Mouse (Mus musculus) ES-Bruce4 (cell line): Measurements from ENCODE around the gene Numbl.

Experiments
- CTCF ChIP-seq: IDR thresholded peaks from one replicate; pipeline ENCODE4 v1.8.1; 2011; ENCODE audit warnings: low read depth, low read length
- EP300 ChIP-seq: IDR thresholded peaks from 2 replicates; pipeline ENCODE4 v1.6.1; 2011; ENCODE audit warnings: low read depth, low read length; ENCODE audit not compliant: insufficient read depth
- POLR2A ChIP-seq: IDR thresholded peaks from one replicate; pipeline ENCODE4 v1.8.1; 2011; ENCODE audit warnings: low read length; ENCODE audit not compliant: insufficient read depth

GRCm38 (mm10) chr7:27237527-27237926, 20.7 kb upstream of the Numbl start:
- TF ChIP-seq EP300, result no peak
- peak; percentile 39 for TF ChIP-seq CTCF
- TF ChIP-seq POLR2A, result no peak
